Mouse (Mus musculus): ENCODE results near the gene Gm5662.
"Not testable (repeated sequence)": the region's sequence is repeated elsewhere in the genome, so short reads cannot be mapped to it uniquely, and the experiment has no call there.

Gene Gm5662

GRCm38 (mm10) chr12:88274400-88274799 lies at the start of gene Gm5662:
TSS of gene Gm5662 (minus strand) at chr12:88274500.
- in situ Hi-C loops (cut with MseI, MboI): loop anchor here in 1 of 2 experiments (25.0 kb wide), 1 partner anchor 387 kb away; the partner anchor contains the start of gene Gm2022

- in situ Hi-C loops (cut with MseI, MboI): not testable (repeated sequence)
These were observed 49.6 kb upstream of the Gm5662 start, which contains the start of gene Gm5039 for GRCm38 (mm10) chr12:88323926-88324325. TSS of gene Gm5039 (minus strand) at chr12:88324026.

- in situ Hi-C loops (cut with MseI, MboI): no loop called here
These were observed 40.3 kb upstream of the Gm5662 start for GRCm38 (mm10) chr12:88314556-88314955.

- in situ Hi-C loops (cut with MseI, MboI): not testable (repeated sequence)
These were observed 22.9 kb upstream of the Gm5662 start for GRCm38 (mm10) chr12:88297171-88297570.

GRCm38 (mm10) chr12:88293082-88293481 lies 18.8 kb upstream of the Gm5662 start:
- in situ Hi-C loops (cut with MseI, MboI): not testable (repeated sequence)

- in situ Hi-C loops (cut with MseI, MboI): not testable (repeated sequence)
These were observed 10.9 kb upstream of the Gm5662 start for GRCm38 (mm10) chr12:88285224-88285623.

- in situ Hi-C loops (cut with MseI, MboI): loop anchor here in 1 of 2 experiments (25.0 kb wide), 1 partner anchor 370 kb away; the partner anchor contains the start of gene Gm2022
These were observed 17.1 kb downstream of the Gm5662 start for GRCm38 (mm10) chr12:88257241-88257640.

- in situ Hi-C loops (cut with MseI, MboI): loop anchor here in 1 of 2 experiments (25.0 kb wide), 1 partner anchor 369 kb away; the partner anchor contains the start of gene Gm2022
These were observed 18.4 kb downstream of the Gm5662 start for GRCm38 (mm10) chr12:88255917-88256316.

GRCm38 (mm10) chr12:88250000-88250399 lies 24.3 kb downstream of the Gm5662 start, which contains the start of gene Gm8332:
TSS of gene Gm8332 (minus strand) at chr12:88250100.
- in situ Hi-C loops (cut with MseI, MboI): loop anchor here (5.0 to 25.0 kb wide), 2 partner anchors 363 to 728 kb away; partner anchors contain the start of gene Gm2022 (in 1 of the 2)

GRCm38 (mm10) chr12:88245786-88246185 lies 28.5 kb downstream of the Gm5662 start:
- in situ Hi-C loops (cut with MseI, MboI): loop anchor here in 1 of 2 experiments (5.0 kb wide), 1 partner anchor 723 kb away; no protein-coding TSS in a partner anchor

GRCm38 (mm10) chr12:88242940-88243339 lies 31.4 kb downstream of the Gm5662 start:
- in situ Hi-C loops (cut with MseI, MboI): not testable (repeated sequence)
